Mouse (Mus musculus): Measurements from ENCODE around the gene Mroh2b.

Gene Mroh2b

DNA sequence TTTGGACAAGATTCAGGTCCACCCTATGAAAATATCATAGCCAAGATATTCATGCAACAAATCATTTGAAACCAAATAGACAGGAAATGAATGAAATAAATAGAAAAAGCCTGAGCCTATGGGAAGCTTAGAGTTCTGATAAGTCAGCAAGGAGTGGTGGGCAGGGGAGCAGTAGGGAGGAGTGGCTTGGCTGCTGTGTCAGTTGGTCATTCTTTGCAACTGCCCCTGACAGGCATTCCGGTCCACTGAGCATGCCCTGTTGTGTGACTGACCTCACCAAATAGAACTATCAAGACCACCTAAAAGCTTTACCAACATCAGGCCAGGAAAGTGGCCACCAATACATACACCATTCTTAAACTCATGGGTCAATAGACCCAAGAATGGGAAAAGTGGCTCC, at the start of gene Mroh2b:
Gene Mroh2b (plus strand): TSS at position 301 of the 400 bp plus-strand sequence.
- DNase-seq = no peak

DNA sequence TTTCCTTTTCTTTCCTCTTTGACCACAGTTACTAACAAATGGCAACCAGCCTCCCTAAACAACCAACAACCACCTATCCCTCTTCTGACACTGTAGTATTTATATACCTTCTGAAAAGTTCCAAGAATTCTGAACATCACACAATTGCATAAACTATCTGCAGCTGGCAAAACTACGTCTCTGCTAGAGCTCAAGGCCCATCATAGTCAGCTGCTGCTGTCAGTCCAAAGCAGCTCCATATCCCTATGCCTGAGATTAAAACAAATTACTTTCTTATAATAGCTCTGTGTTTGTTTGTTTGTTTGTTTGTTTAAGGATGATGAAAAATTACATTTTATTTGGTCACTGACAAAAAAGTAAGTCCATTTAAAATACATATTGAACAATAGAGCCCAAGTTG, 48.5 kb upstream of the Mroh2b start:
- DNase-seq = no peak

DNA sequence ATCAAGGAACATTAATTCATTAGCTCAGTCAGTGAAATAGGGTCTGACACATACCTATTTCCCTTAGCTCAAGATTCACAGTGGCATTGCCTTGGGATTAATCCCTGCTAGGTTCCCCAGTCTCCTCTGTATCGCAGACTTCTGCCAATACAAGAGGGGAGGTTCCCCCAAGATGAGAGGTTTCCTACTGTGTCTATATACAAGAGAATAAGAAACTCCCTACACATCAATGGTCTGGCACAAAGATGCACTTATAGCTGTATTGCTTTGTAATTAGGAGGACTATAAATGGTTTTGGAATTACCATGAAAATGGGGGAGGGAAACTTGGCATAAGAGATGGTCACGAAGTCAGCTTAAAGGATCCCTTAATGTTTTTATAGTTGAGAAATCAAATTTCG, 3.6 kb upstream of the Mroh2b start:
- no peak for DNase-seq

DNA sequence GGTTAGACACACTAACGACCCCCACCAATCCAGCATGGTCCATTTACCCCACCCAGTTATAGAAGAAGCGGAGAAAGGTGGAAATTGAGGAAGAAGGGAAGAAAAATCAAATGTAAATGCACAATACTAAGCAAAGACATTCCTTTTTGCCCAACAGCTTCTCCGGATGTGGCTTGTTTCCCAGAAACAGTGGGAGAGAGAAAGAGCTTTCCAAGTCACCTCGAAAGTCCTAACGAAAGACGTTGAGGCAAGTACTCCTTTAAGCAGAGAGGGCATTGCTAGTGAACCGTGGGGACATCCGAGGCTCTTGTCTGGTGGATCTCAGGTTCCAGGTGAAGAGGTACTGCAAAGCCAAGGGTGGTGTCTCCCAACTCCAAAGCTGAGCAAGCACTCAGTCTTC, 36.2 kb downstream of the Mroh2b start:
- DNase-seq = no peak

DNA sequence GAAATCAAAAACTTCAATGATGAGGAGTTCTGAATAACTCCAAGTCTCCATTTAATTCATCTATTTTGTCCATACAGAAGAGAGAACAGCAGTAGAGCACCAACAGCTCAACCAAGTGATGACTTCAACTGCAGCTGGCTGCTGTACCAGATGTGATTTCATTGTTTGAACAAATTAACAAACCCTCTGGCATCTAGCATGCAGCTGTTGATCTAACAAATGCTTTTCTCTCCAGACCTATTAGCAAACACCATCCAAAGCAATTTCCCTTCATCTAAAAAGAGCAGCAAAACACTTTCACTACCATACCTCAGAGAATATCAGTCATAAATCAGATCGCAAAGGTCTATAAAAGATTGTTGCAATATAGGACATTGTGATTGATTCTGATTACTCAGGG, 74.8 kb downstream of the Mroh2b start:
- no peak for DNase-seq

DNA sequence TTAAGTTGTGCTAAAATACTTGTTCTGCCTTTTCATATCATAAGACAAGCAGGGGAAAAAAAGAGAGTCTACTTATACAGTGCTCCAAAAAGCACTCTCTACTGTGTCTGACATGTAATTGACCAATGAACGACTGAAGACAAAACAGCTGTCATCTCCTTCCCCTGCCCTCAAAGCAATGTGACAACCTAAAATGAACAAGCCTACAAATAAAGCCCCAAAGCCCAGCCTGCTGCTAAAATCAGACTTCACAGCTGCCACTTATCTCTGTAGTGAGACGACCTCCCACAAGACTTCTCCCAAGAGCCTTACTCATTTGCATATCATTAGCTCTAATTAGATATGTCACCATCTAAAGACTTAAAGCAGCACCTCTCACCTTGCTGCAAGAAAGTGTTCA, 104.4 kb downstream of the Mroh2b start:
- no peak for DNase-seq

DNA sequence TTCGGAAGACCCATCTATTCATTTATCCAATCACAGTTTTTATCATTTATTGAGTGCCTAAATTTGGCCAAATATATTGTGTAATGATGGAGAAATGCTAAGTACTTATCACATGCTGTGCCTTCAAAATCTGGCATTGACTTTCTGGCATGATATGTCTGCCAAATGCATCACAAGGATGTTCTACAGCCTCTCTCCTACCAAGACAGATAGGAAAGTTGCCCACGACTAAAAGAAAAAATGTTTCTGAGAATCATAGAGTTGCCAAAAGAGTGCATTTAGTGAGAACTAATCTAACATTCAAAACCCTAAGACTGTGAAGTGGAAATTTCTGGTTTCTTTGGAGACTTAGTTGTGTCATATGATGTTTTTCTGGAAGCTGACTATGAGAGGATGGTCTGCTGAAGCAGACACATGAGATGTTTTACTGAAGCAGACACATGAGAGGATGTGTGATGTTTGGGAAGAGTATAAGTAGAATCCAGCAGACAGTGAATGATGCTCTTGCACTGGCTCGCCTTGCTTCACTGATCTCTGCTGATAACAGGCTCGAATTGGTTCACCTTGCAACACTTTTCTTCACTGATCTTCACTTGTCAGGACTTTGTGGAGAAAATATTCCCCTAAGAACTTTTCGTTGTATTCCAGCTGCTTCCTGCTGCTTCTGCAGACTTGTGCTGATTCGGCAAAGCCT, 105.1 kb downstream of the Mroh2b start:
- DNase-seq = no peak

DNA sequence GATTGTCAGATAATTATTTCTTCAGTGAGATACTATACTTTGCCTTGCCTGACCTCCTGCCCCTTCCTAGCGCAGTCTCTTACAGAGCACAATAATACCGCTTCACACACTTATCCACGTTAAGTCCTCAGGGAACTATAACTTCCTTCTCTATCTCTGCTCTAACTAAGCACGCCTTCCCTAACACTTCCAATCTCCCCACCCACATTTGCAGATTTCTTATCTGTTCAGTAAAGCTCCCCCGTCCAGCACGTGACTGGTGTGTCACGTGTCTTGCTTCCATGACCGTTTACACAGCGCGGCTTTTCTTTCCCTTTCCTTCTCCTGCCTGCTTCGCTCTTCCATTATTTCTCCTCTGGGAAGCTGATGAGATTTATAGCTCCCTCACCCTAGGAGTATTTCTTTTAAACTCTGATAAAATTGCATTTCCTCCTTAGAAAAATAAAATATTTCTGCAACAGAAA, 111.1 kb downstream of the Mroh2b start:
- no peak for DNase-seq

Measured in cerebellum, adult 9-11 months (tissue).